Mouse (Mus musculus) CH12.LX (cell line): ENCODE data around the gene Ssr3. TPM values are rescaled to one million over a fixed set of nuclear protein-coding genes. Genes with fewer than 3 reads are reported as not detected.

Experiments used
- DNase-seq: peaks from one replicate; pipeline ENCODE4 v3.0.0-alpha.2; 2013; ENCODE audit errors: extremely low read depth
- H3K27ac ChIP-seq: 2 replicates; pipeline ENCODE4 v1.5.1; 2012; ENCODE audit warnings: low read depth, mild to moderate bottlenecking, control low read depth, moderate library complexity; ENCODE audit not compliant: insufficient read depth
- H3K27me3 ChIP-seq: replicated peaks from 2 replicates; pipeline ENCODE3; 2012; ENCODE audit warnings: inconsistent platforms
- H3K36me3 ChIP-seq, 2 experiments: replicated peaks in 1 of 2; 2 replicates each; pipeline versions ENCODE3 to v1.6.1; 2012; ENCODE audit warnings: inconsistent platforms in 1 of 2, low read length in 1 of 2, mild to moderate bottlenecking in 1 of 2, mixed read lengths in 1 of 2, moderate library complexity in 1 of 2; ENCODE audit not compliant: control insufficient read depth in 1 of 2, insufficient read depth in 1 of 2
- H3K4me1 ChIP-seq, 2 experiments: 2 replicates each; pipeline ENCODE4 v1.6.1; 2012; ENCODE audit warnings: inconsistent platforms in 1 of 2, moderate library complexity in 1 of 2; ENCODE audit not compliant: insufficient read depth in 2 of 2, control insufficient read depth in 1 of 2
- H3K4me2 ChIP-seq: 2 replicates; pipeline ENCODE4 v1.6.1; 2012; ENCODE audit warnings: low read depth, mild to moderate bottlenecking, control low read depth; ENCODE audit not compliant: poor library complexity, insufficient read depth, severe bottlenecking
- H3K4me3 ChIP-seq, 3 experiments: fragments of 150-350 bp in 1 of 3; sonication (generic) in 1 of 3; replicated peaks in 1 of 3; 2 replicates each; pipeline versions ENCODE3 to v1.5.1; 2011 to 2012; ENCODE audit warnings: low read depth in 2 of 3, low read length in 2 of 3, mild to moderate bottlenecking in 2 of 3, moderate library complexity in 2 of 3, control low read depth in 1 of 3, improper control_type of control experiment in 1 of 3, inconsistent platforms in 1 of 3, mixed read lengths in 1 of 3; ENCODE audit not compliant: poor library complexity in 1 of 3
- H3K79me2 ChIP-seq: replicated peaks from 2 replicates; pipeline ENCODE4 v1.6.1; 2012; ENCODE audit warnings: mild to moderate bottlenecking, moderate library complexity; ENCODE audit not compliant: control insufficient read depth, poor library complexity, insufficient read depth, severe bottlenecking; ENCODE audit errors: extremely low read depth
- H3K9ac ChIP-seq: 2 replicates; pipeline ENCODE4 v1.6.1; 2012; ENCODE audit warnings: low read depth, mild to moderate bottlenecking, control low read depth, moderate library complexity; ENCODE audit not compliant: insufficient read depth
- H3K9me3 ChIP-seq: replicated peaks from 2 replicates; pipeline ENCODE3; 2012; ENCODE audit warnings: low read length, inconsistent platforms, mixed read lengths
- BHLHE40 ChIP-seq: IDR thresholded peaks from 2 replicates; pipeline ENCODE4 v1.6.1; 2011; ENCODE audit warnings: mild to moderate bottlenecking, low read depth, low read length, improper control_type of control experiment
- CHD1 ChIP-seq: IDR thresholded peaks from 2 replicates; pipeline ENCODE4 v1.6.1; 2012; ENCODE audit warnings: low read depth, low read length, improper control_type of control experiment, inconsistent platforms
- CHD2 ChIP-seq: IDR thresholded peaks from 2 replicates; pipeline ENCODE4 v1.6.1; 2011; ENCODE audit warnings: low read length, improper control_type of control experiment
- CTCF ChIP-seq, 2 experiments: IDR thresholded peaks in 1 of 2; conservative IDR thresholded peaks in 1 of 2; 2 replicates each; pipeline ENCODE4 v1.5.1; 2011 to 2012; ENCODE audit warnings: low read depth in 2 of 2, low read length in 2 of 2, improper control_type of control experiment in 1 of 2, inconsistent platforms in 1 of 2, mild to moderate bottlenecking in 1 of 2, moderate library complexity in 1 of 2
- E2F4 ChIP-seq: IDR thresholded peaks from 2 replicates; pipeline ENCODE4 v1.6.1; 2011; ENCODE audit warnings: low read depth, low read length, improper control_type of control experiment; ENCODE audit not compliant: insufficient replicate concordance
- ETS1 ChIP-seq: conservative IDR thresholded peaks from 2 replicates; pipeline ENCODE4 v1.6.1; 2012; ENCODE audit warnings: low read depth, mild to moderate bottlenecking, inconsistent platforms, low read length, improper control_type of control experiment, moderate library complexity
- GABPA ChIP-seq: IDR thresholded peaks from 2 replicates; pipeline ENCODE4 v1.6.1; 2012; ENCODE audit warnings: low read depth, low read length, improper control_type of control experiment, inconsistent platforms; ENCODE audit not compliant: insufficient replicate concordance
- JUN ChIP-seq: IDR thresholded peaks from 2 replicates; pipeline ENCODE4 v1.6.1; 2011; ENCODE audit warnings: low read depth, mild to moderate bottlenecking, low read length, improper control_type of control experiment, moderate library complexity; ENCODE audit not compliant: insufficient read depth
- KAT2A ChIP-seq: IDR thresholded peaks from 2 replicates; pipeline ENCODE4 v1.6.1; 2012; ENCODE audit warnings: low read length, improper control_type of control experiment, inconsistent platforms; ENCODE audit not compliant: insufficient replicate concordance
- MAFK ChIP-seq: IDR thresholded peaks from 2 replicates; pipeline ENCODE4 v1.6.1; 2011; ENCODE audit warnings: low read length, improper control_type of control experiment; ENCODE audit not compliant: insufficient replicate concordance
- MAZ ChIP-seq: IDR thresholded peaks from 2 replicates; pipeline ENCODE4 v1.6.1; 2012; ENCODE audit warnings: low read depth, mild to moderate bottlenecking, inconsistent platforms, low read length, improper control_type of control experiment, moderate library complexity
- MXI1 ChIP-seq: IDR thresholded peaks from 2 replicates; pipeline ENCODE4 v1.6.1; 2011; ENCODE audit warnings: mild to moderate bottlenecking, low read depth, low read length, improper control_type of control experiment
- MYC ChIP-seq: IDR thresholded peaks from 2 replicates; pipeline ENCODE4 v1.6.1; 2011; ENCODE audit warnings: low read depth, mild to moderate bottlenecking, improper control_type of control experiment, low read length
- NRF1 ChIP-seq: IDR thresholded peaks from 2 replicates; pipeline ENCODE4 v1.6.1; 2014; ENCODE audit warnings: low read depth, mild to moderate bottlenecking, inconsistent platforms, low read length, improper control_type of control experiment, moderate library complexity
- PAX5 ChIP-seq: IDR thresholded peaks from 2 replicates; pipeline ENCODE4 v1.6.1; 2012; ENCODE audit warnings: low read length, inconsistent platforms, mixed read lengths
- RAD21 ChIP-seq: IDR thresholded peaks from 2 replicates; pipeline ENCODE4 v1.6.1; 2011; ENCODE audit warnings: low read depth, mild to moderate bottlenecking, low read length, improper control_type of control experiment, moderate library complexity
- SMC3 ChIP-seq: IDR thresholded peaks from 2 replicates; pipeline ENCODE4 v1.6.1; 2011; ENCODE audit warnings: low read depth, low read length, improper control_type of control experiment
- TBP ChIP-seq: conservative IDR thresholded peaks from 2 replicates; pipeline ENCODE4 v1.6.1; 2011; ENCODE audit warnings: low read depth, low read length, improper control_type of control experiment
- USF2 ChIP-seq: conservative IDR thresholded peaks from 2 replicates; pipeline ENCODE4 v1.6.1; 2011; ENCODE audit warnings: low read depth, low read length, improper control_type of control experiment
- ZC3H11A ChIP-seq: IDR thresholded peaks from 2 replicates; pipeline ENCODE4 v1.6.1; 2012; ENCODE audit warnings: low read depth, mild to moderate bottlenecking, inconsistent platforms, low read length, improper control_type of control experiment
- ZKSCAN1 ChIP-seq: IDR thresholded peaks from 2 replicates; pipeline ENCODE4 v1.6.1; 2012; ENCODE audit warnings: low read depth, inconsistent platforms, low read length, improper control_type of control experiment, borderline replicate concordance
- dilution Hi-C: fragments of 300-500 bp; cut with MboI; formaldehyde crosslinking; loops from 2 replicates; pipeline ENCODE4 v1.14.3; 2020; ENCODE audit warnings: low sequenced_read_pairs; ENCODE audit not compliant: extremely low pct_unique_long_range_greater_than_20kb, extremely low pct_ligation_motif_present
- in situ Hi-C: fragments of 300-500 bp; cut with MboI; formaldehyde crosslinking; loops from 3 replicates; pipeline ENCODE4 v1.14.3; 2019; ENCODE audit warnings: low sequenced_read_pairs, low pct_ligation_motif_present, low pct_unique_long_range_greater_than_20kb, mixed read lengths
- polyA plus RNA-seq: library from polyadenylated mRNA; unstranded; fragments of >175 nt; gene quantifications from 2 replicates; pipeline ENCODE4 v1.2.1, GENCODE M21; 2012; ENCODE audit warnings: low read depth; ENCODE audit not compliant: insufficient read length
- total RNA-seq, 2 experiments: library from RNA; depleted of rRNA; stranded (reverse); fragments of 300-350 nt in 1 of 2; fragments of >200 nt in 1 of 2; gene quantifications; 2 replicates each; pipeline ENCODE4 v1.2.3; 2012 to 2014

Ssr3 gene
- total and polyA plus RNA-seq, 3 experiments = 118 to 222 (median 165) TPM

DNA sequence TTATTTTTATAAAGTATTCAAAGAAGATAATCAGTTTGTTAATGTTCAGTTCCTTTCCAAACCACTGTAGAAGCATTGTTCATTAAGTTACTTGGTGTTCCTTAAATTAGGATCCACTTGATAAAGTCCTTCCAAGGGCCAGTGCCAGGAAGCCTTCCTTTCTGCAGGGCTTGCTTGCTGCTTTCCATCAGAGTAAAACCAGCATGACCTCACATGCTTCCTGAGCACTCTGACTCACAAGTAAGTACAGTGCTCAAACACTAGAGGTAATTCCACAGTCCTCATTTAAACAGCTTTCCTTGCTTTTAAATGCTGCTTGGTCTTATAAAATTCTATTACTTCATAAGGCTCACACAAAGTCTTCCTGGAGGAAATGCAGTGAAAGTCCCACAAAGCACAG, 6.7 kb downstream of the Ssr3 start:
- Histone ChIP-seq H3K9ac (no peak overlapping the region), H3K79me2 (peaks cover 28% of the 10 kb centered on the region), H3K4me1 (peaks cover 0 to 17% of the 10 kb centered on the region in 2 experiments; a peak in 2 of 4 replicates), H3K4me3 (no peak overlapping the region), H3K36me3 (peaks cover 42 to 91% of the 10 kb centered on the region in 2 experiments), H3K27me3 (no peaks in the 10 kb centered on the region), H3K27ac (no peak overlapping the region), H3K9me3 (no peaks in the 10 kb centered on the region), H3K4me2 (no peak overlapping the region)
- no peak for TF ChIP-seq CHD2
- in situ Hi-C loops (loop anchor here (10.0 to 25.0 kb wide), 2 partner anchors 149 to 277 kb away; partner anchors contain the start of gene Lekr1), dilution Hi-C loops (no loop called here)
- DNase-seq = no peak

DNA sequence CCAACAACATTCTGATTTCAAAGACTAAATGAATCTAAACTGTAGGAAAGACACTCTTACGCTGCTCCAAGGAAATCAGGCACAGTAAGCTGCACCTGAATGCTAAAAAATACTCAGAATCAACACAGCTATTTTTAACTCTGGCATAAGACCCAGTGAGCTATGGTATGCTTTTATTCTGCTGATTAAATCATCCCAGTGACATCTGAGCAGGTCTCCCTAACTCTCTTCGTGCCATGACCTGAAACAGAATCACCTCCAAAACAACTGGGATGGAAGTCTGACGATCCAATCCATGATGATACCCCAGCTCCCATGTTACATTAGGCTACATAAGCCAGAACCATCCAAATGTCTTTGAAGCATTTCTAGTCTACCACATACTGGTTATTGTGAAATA, 8.0 kb downstream of the Ssr3 start:
- Histone ChIP-seq H3K9ac (no peak overlapping the region), H3K36me3 (peaks cover 45 to 94% of the 10 kb centered on the region in 2 experiments), H3K27ac (no peak overlapping the region), H3K9me3 (no peaks in the 10 kb centered on the region), H3K4me1 (peaks cover 0 to 12% of the 10 kb centered on the region in 2 experiments; a peak in 2 of 4 replicates), H3K4me2 (no peak overlapping the region), H3K79me2 (peaks cover 16% of the 10 kb centered on the region), H3K27me3 (no peaks in the 10 kb centered on the region), H3K4me3 (no peak overlapping the region)
- in situ Hi-C loops (loop anchor here (10.0 to 25.0 kb wide), 2 partner anchors 150 to 278 kb away; partner anchors contain the start of gene Lekr1), dilution Hi-C loops (no loop called here)
- TF ChIP-seq RAD21 (no peak), TBP (no peak), MAZ (no peak), CHD2 (no peak)
- no peak for DNase-seq

DNA sequence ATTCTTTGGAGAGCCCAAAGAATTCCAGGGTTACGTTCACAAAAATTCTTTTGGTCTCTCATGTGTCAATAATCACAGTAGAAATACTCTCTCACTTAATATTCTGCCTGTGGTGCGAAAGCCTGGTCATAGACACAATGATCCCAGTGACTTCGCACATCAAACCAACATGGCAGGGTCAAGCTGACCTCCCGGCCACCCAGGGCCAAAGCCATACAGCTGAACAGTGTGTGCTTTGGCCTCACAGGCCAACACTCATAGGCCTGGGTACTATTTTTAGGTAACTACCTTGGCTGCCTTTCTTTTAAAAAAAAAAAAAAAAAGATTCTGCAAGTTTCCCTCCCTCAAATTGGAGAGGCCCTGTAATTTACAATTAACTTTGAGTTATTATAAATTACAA, 11.3 kb downstream of the Ssr3 start:
- peaks cover 28 to 87% of the 10 kb centered on the region in 2 experiments for H3K36me3 ChIP-seq
- no peaks in the 10 kb centered on the region; a peak in 1 of 4 replicates for H3K4me1 ChIP-seq
- in situ Hi-C loops (loop anchor here (10.0 to 25.0 kb wide), 2 partner anchors 154 to 281 kb away; partner anchors contain the start of gene Lekr1), dilution Hi-C loops (no loop called here)
- no peak overlapping the region for H3K4me3 ChIP-seq
- H3K4me2 ChIP-seq = no peak overlapping the region
- DNase-seq = no peak
- H3K27ac ChIP-seq = no peak overlapping the region
- H3K9me3 ChIP-seq = no peaks in the 10 kb centered on the region
- no peaks in the 10 kb centered on the region for H3K27me3 ChIP-seq
- H3K9ac ChIP-seq = no peak overlapping the region
- TF ChIP-seq KAT2A = no peak
- TF ChIP-seq ZKSCAN1 = no peak
- no peak for TF ChIP-seq PAX5
- no peak for TF ChIP-seq E2F4
- TF ChIP-seq CHD1 = no peak
- no peak for TF ChIP-seq NRF1
- no peak for TF ChIP-seq ZC3H11A
- no peak for TF ChIP-seq GABPA
- no peak for TF ChIP-seq USF2
- TF ChIP-seq SMC3 = no peak
- no peak for TF ChIP-seq MAFK
- no peak for TF ChIP-seq MYC
- no peak for TF ChIP-seq CTCF (conservative IDR thresholded peaks at IDR 0.05 in 1 of 2, IDR thresholded peaks at IDR 0.05 in 1 of 2; ENCODE audit: low read depth in 2 of 2, low read length in 2 of 2)
- TF ChIP-seq BHLHE40 = no peak
- no peak for TF ChIP-seq JUN
- no peak for TF ChIP-seq MXI1
- no peak for TF ChIP-seq RAD21
- TF ChIP-seq ETS1 = no peak
- TF ChIP-seq, all 38 proteins: peak for 0
- H3K79me2 ChIP-seq = peaks cover 4% of the 10 kb centered on the region; the same call in 1 of the 2 replicates
